In genomic region chr12:100639680-100640079, GRCm38 (mm10) we compare ENCODE assay signal across 7 mouse cellular contexts.
A peak's percentile ranks its signal among the peaks of the same experiment; 100 is the strongest.
DNase-seq lines count a peak whose midpoint lies in the region; ATAC-seq lines count a peak whose summit lies in the region.

No protein-coding gene starts in this region.

- no peaks in the 10 kb centered on the region for H3K9me3 ChIP-seq in midbrain, embryonic 11.5 days (ENCODE audit: control insufficient read depth, low read length)
- H3K9me3 ChIP-seq in midbrain, embryonic 13.5 days, result no peaks in the 10 kb centered on the region

- H3K4me1 ChIP-seq in midbrain, embryonic 11.5 days (ENCODE audit: control insufficient read depth, insufficient read depth, low read length), result peaks cover 5% of the 10 kb centered on the region
- peaks cover 5% of the 10 kb centered on the region; the same call in 1 of the 2 replicates for H3K4me1 ChIP-seq in midbrain, embryonic 13.5 days (replicated peaks)

- H3K4me2 ChIP-seq in midbrain, embryonic 11.5 days, result no peak overlapping the region
- no peak overlapping the region for H3K4me2 ChIP-seq in midbrain, embryonic 13.5 days (replicated peaks)

- peak; percentile 83 for DNase-seq in midbrain, embryonic 11.5 days (ENCODE audit: low spot score, missing footprints)
- peak; percentile 91 for DNase-seq in brain, adult 2 months (ENCODE audit: low read depth, low spot score)
- peak; percentile 16 to 41 for DNase-seq in frontal cortex, postnatal 10 days (ENCODE audit: low spot score in 2 of 2)
- DNase-seq in layer of hippocampus, adult 18-20 months (ENCODE audit: low spot score in 2 of 2), result peak; percentile 29 to 58
- DNase-seq in lung, postnatal 14 days, result peak; percentile 52
- peak; percentile 79 for DNase-seq in splenic B cell, adult 2 months (ENCODE audit: low read depth, low spot score)

- 0 out of 2 replicates have a peak, but pooled peaks have one; percentile 19 for ATAC-seq in midbrain, embryonic 11.5 days (ENCODE audit: low FRiP score)
- ATAC-seq in midbrain, embryonic 13.5 days, result no peak

- 50% methylated on average over 7 of the region's 7 CpGs for WGBS in midbrain, embryonic 11.5 days
- WGBS in midbrain, embryonic 13.5 days, result 53% methylated on average over 7 of the region's 7 CpGs

- H3K27me3 ChIP-seq in midbrain, embryonic 11.5 days (ENCODE audit: control insufficient read depth, insufficient read depth, low read length), result no peaks in the 10 kb centered on the region
- H3K27me3 ChIP-seq in midbrain, embryonic 13.5 days, result no peaks in the 10 kb centered on the region
- no peaks in the 10 kb centered on the region for H3K27me3 ChIP-seq in splenic B cell, adult 2 months (ENCODE audit: control insufficient read depth, insufficient read depth, low read length, poor library complexity, severe bottlenecking)

- no peaks in the 10 kb centered on the region for H3K36me3 ChIP-seq in midbrain, embryonic 11.5 days (ENCODE audit: control insufficient read depth, insufficient read depth, low read length)
- no peaks in the 10 kb centered on the region for H3K36me3 ChIP-seq in midbrain, embryonic 13.5 days
- H3K36me3 ChIP-seq in splenic B cell, adult 2 months (ENCODE audit: control insufficient read depth, insufficient read depth, low read length, poor library complexity, severe bottlenecking), result no peaks in the 10 kb centered on the region

- no peak overlapping the region for H3K9ac ChIP-seq in midbrain, embryonic 11.5 days (ENCODE audit: low read length)
- no peak overlapping the region for H3K9ac ChIP-seq in midbrain, embryonic 13.5 days (replicated peaks)

- H3K4me3 ChIP-seq in midbrain, embryonic 11.5 days (ENCODE audit: low read depth, low read length), result no peak overlapping the region
- H3K4me3 ChIP-seq in midbrain, embryonic 13.5 days (replicated peaks), result no peak overlapping the region

- H3K27ac ChIP-seq in midbrain, embryonic 11.5 days (ENCODE audit: low read depth, low read length), result no peak overlapping the region
- no peak overlapping the region for H3K27ac ChIP-seq in midbrain, embryonic 13.5 days

Comparison
In these comparisons a context has a peak if more than half of its experiments do, and no peak if none do; other contexts are left out.
1. DNase-seq: peak in every context shown above with its lines; median percentile 91 in brain, adult 2 months; 83 in midbrain, embryonic 11.5 days; 79 in splenic B cell, adult 2 months; 52 in lung, postnatal 14 days; 44 in layer of hippocampus, adult 18-20 months; 28 in frontal cortex, postnatal 10 days.